Mouse (Mus musculus) kidney, postnatal 0 days (tissue): ENCODE measurements around the gene Mbnl3. TPM values are rescaled to one million over a fixed set of nuclear protein-coding genes. Genes with fewer than 3 reads are reported as not detected.
A peak's percentile ranks its signal among the peaks of the same experiment; 100 is the strongest.

Experiments used
- ATAC-seq: fragments of 200-750 bp; cut with Nextera tagmentation; replicated peaks from 2 replicates; pipeline ENCODE4 v1.8.0; 2017; ENCODE audit warnings: low read depth, moderate number of reproducible peaks, moderate TSS enrichment, moderate library complexity; ENCODE audit not compliant: low FRiP score
- DNase-seq: peaks from one replicate; pipeline ENCODE4 v3.0.0-alpha.2; 2016; ENCODE audit warnings: low spot score
- H3K27ac ChIP-seq: fragments of 300-500 bp; sonication (generic); 2 replicates; pipeline ENCODE4 v1.5.1; 2014; ENCODE audit warnings: mild to moderate bottlenecking
- H3K27me3 ChIP-seq: fragments of 300-500 bp; sonication (generic); 2 replicates; pipeline ENCODE4 v1.6.1; 2014; ENCODE audit warnings: low read length, mixed read lengths; ENCODE audit not compliant: insufficient read depth
- H3K36me3 ChIP-seq: fragments of 300-500 bp; sonication (generic); 2 replicates; pipeline ENCODE4 v1.6.1; 2014; ENCODE audit warnings: low read length, mixed read lengths; ENCODE audit not compliant: insufficient read depth
- H3K4me1 ChIP-seq: fragments of 300-500 bp; sonication (generic); replicated peaks from 2 replicates; pipeline ENCODE4 v1.6.1; 2014; ENCODE audit warnings: antibody characterized with exemption, low read length, mixed read lengths; ENCODE audit not compliant: insufficient read depth
- H3K4me2 ChIP-seq: fragments of 300-500 bp; sonication (generic); 2 replicates; pipeline ENCODE4 v1.6.1; 2014; ENCODE audit warnings: mild to moderate bottlenecking, low read length, moderate library complexity, mixed read lengths
- H3K4me3 ChIP-seq: fragments of 300-500 bp; sonication (generic); replicated peaks from 2 replicates; pipeline ENCODE4 v1.5.1; 2014; ENCODE audit warnings: low read depth, low read length
- H3K9ac ChIP-seq: fragments of 300-500 bp; sonication (generic); 2 replicates; pipeline ENCODE4 v1.6.1; 2014; ENCODE audit warnings: low read depth, low read length
- H3K9me3 ChIP-seq: fragments of 300-500 bp; sonication (generic); replicated peaks from 2 replicates; pipeline ENCODE4 v1.6.1; 2016; ENCODE audit warnings: low read length, inconsistent platforms, mixed read lengths
- CTCF ChIP-seq: IDR thresholded peaks from 2 replicates; pipeline ENCODE4 v1.5.1; 2016; ENCODE audit warnings: antibody characterized with exemption, low read depth, mild to moderate bottlenecking, moderate library complexity
- WGBS: fragments of 180-500 bp; shearing (Covaris S2); extraction: QIAGEN DNeasy Blood & Tissue Kit; methylation state at CpG from one replicate; pipeline ENCODE4 v1.1.7; 2014; 5-methylcytosine and 5-hydroxymethylcytosine counted together
- microRNA-seq: library from miRNA; unstranded; fragments of <30 nt; microRNA quantifications from one replicate; pipeline ENCODE4, GENCODE M21; 2016
- polyA plus RNA-seq: library from polyadenylated mRNA; unstranded; fragments of >200 nt; fragmentation: Nextera tagmentation; extraction: Ambion mirVana; gene quantifications from 2 replicates; pipeline ENCODE4 v1.2.1, GENCODE M21; 2015

The Mbnl3 gene
- polyA plus RNA-seq, 1 experiment from 2014 or later, result 4.9 TPM

GRCm38 (mm10) chrX:51131325-51131724, 75.0 kb downstream of the Mbnl3 start:
- TF ChIP-seq CTCF, result no peak
- no peak overlapping the region for H3K4me2 ChIP-seq
- no peaks in the 10 kb centered on the region for H3K36me3 ChIP-seq
- no peak overlapping the region for H3K4me3 ChIP-seq
- no peak overlapping the region for H3K9ac ChIP-seq
- H3K9me3 ChIP-seq, result no peaks in the 10 kb centered on the region
- H3K27ac ChIP-seq, result no peak overlapping the region
- WGBS, result 83% methylated on average over 3 of the region's 3 CpGs
- no peak for DNase-seq
- no peak for ATAC-seq
- no peaks in the 10 kb centered on the region for H3K4me1 ChIP-seq
- H3K27me3 ChIP-seq, result no peaks in the 10 kb centered on the region

GRCm38 (mm10) chrX:51102748-51103147, 103.6 kb downstream of the Mbnl3 start:
- no peaks in the 10 kb centered on the region for H3K27me3 ChIP-seq
- no peaks in the 10 kb centered on the region for H3K4me1 ChIP-seq
- DNase-seq (no peak), ATAC-seq (no peak)
- H3K9me3 ChIP-seq, result no peaks in the 10 kb centered on the region
- H3K36me3 ChIP-seq, result no peaks in the 10 kb centered on the region
- H3K27ac ChIP-seq, result no peak overlapping the region
- no peak overlapping the region for H3K9ac ChIP-seq
- 68% methylated on average over 4 of the region's 4 CpGs for WGBS
- no peak for TF ChIP-seq CTCF
- no peak overlapping the region for H3K4me2 ChIP-seq
- no peak overlapping the region for H3K4me3 ChIP-seq

- Histone ChIP-seq H3K4me2 (no peak overlapping the region), H3K36me3 (no peaks in the 10 kb centered on the region), H3K27me3 (no peaks in the 10 kb centered on the region), H3K4me1 (no peaks in the 10 kb centered on the region), H3K9me3 (no peaks in the 10 kb centered on the region), H3K9ac (no peak overlapping the region), H3K27ac (no peak overlapping the region), H3K4me3 (no peak overlapping the region)
- no peak for TF ChIP-seq CTCF
- DNase-seq (no peak), ATAC-seq (no peak)
- 71% methylated on average over 6 of the region's 6 CpGs for WGBS
Measured at GRCm38 (mm10) chrX:51084972-51085371, 121.4 kb downstream of the Mbnl3 start.

DNA sequence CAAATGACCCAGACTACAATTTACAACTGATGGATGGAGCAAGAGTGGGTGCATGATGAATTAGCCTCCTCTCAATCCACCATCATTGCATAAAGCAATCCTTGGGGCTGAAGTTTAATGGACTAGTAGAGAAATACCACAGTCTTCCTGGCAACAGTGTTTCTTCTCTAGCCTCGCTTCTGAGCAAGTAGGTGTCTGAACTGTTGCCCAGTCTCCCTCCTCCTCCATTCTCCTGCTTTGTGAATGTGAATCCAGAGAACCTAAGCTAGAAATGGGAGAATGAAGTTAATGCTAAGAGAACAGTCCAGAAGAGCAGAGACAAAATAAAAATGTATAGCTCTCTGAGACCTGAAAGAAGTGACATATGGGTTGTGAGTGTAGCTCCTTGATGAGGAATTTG, 122.1 kb downstream of the Mbnl3 start:
- no peak overlapping the region for H3K4me2 ChIP-seq
- no peaks in the 10 kb centered on the region for H3K27me3 ChIP-seq
- no peaks in the 10 kb centered on the region for H3K4me1 ChIP-seq
- no peak overlapping the region for H3K27ac ChIP-seq
- 69% methylated on average over 1 of the region's 1 CpGs for WGBS
- ATAC-seq (no peak), DNase-seq (no peak)
- no peak overlapping the region for H3K4me3 ChIP-seq
- H3K36me3 ChIP-seq, result no peaks in the 10 kb centered on the region
- H3K9me3 ChIP-seq, result no peaks in the 10 kb centered on the region
- no peak overlapping the region for H3K9ac ChIP-seq
- no peak for TF ChIP-seq CTCF

DNA sequence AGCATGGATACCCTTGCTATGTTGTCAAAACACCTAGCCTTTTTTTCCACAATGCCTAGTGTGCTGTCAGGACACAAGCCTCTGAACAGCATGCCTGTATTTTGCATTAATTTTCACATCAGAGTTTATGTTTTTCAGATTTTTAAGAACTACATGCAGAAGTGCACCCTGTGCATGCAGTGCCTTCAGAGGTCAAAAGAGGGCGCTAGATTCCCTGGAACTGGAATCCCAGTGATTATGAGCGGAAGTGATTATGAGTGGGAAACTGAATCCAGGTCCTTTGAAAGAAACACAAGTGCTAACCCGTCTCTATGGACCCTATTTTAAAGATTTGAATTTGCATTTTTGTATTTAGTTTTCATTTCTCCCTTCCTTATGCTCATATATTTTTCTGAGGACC, 129.6 kb downstream of the Mbnl3 start:
- 35% methylated on average over 3 of the region's 3 CpGs for WGBS
- peak; percentile 13 for DNase-seq
- H3K36me3 ChIP-seq, result no peaks in the 10 kb centered on the region

More for the DNA sequence above, 129.6 kb downstream of the Mbnl3 start:
- no peak overlapping the region for H3K4me3 ChIP-seq
- no peaks in the 10 kb centered on the region for H3K27me3 ChIP-seq
- no peak overlapping the region for H3K9ac ChIP-seq
- H3K4me1 ChIP-seq, result no peaks in the 10 kb centered on the region
- no peaks in the 10 kb centered on the region for H3K9me3 ChIP-seq
- TF ChIP-seq CTCF, result peak; percentile 63
- ATAC-seq, result no peak
- no peak overlapping the region for H3K4me2 ChIP-seq
- no peak overlapping the region for H3K27ac ChIP-seq

Small RNA genes within 50 kb of the gene (microRNA-seq; reads per million reads assigned to microRNA genes)
- gene Gm23417, result not detected

Other genes with a start within 250 kb of the Mbnl3 start
- 13.0 and 13.3 TPM in 2 replicates for gene Rap2c, start 188.5 kb downstream of the Mbnl3 start, polyA plus RNA-seq